Mouse (Mus musculus): ENCODE data around the gene B4galt3. TPM values are rescaled to one million over a fixed set of nuclear protein-coding genes. Genes with fewer than 3 reads are reported as not detected.

Gene B4galt3
- polyA plus RNA-seq, 1 experiment: 74.6 TPM

GRCm38 (mm10) chr1:171263666-171264461 is 6.3 kb upstream of the B4galt3 start:
- no peak for DNase-seq (ENCODE audit: low spot score)

- DNase-seq (ENCODE audit: low spot score): no peak
These were observed 4.0 kb upstream of the B4galt3 start for GRCm38 (mm10) chr1:171265971-171266744.

- no peak for DNase-seq (ENCODE audit: low spot score)
These were observed 1.8 kb upstream of the B4galt3 start for GRCm38 (mm10) chr1:171268341-171268740.

- no peak for DNase-seq (ENCODE audit: low spot score)
These were observed 409 bp downstream of the B4galt3 start for GRCm38 (mm10) chr1:171270573-171270900.

- no peak for DNase-seq (ENCODE audit: low spot score)
These were observed 1.1 kb downstream of the B4galt3 start for GRCm38 (mm10) chr1:171271196-171271595.

GRCm38 (mm10) chr1:171271622-171272021 is 1.5 kb downstream of the B4galt3 start:
- no peak for DNase-seq (ENCODE audit: low spot score)

- no peak for DNase-seq (ENCODE audit: low spot score)
These were observed 2.0 kb downstream of the B4galt3 start for GRCm38 (mm10) chr1:171272086-171272485.

- DNase-seq (ENCODE audit: low spot score): no peak
These were observed 4.0 kb downstream of the B4galt3 start for GRCm38 (mm10) chr1:171274171-171274570.

GRCm38 (mm10) chr1:171275144-171275734 is 5.1 kb downstream of the B4galt3 start:
- DNase-seq (ENCODE audit: low spot score): no peak

GRCm38 (mm10) chr1:171276110-171276748 is 6.1 kb downstream of the B4galt3 start:
- peak; percentile 24 for DNase-seq (ENCODE audit: low spot score)

- peak; percentile 19 for DNase-seq (ENCODE audit: low spot score)
These were observed 7.6 kb downstream of the B4galt3 start for GRCm38 (mm10) chr1:171277736-171278135.

GRCm38 (mm10) chr1:171278436-171278835 is 8.3 kb downstream of the B4galt3 start:
- DNase-seq (ENCODE audit: low spot score): no peak

GRCm38 (mm10) chr1:171279012-171279705 is 9.0 kb downstream of the B4galt3 start:
- DNase-seq (ENCODE audit: low spot score): peak; percentile 16

GRCm38 (mm10) chr1:171279721-171280120 is 9.6 kb downstream of the B4galt3 start:
- no peak for DNase-seq (ENCODE audit: low spot score)

- peak; percentile 23 for DNase-seq (ENCODE audit: low spot score)
These were observed 10.3 kb downstream of the B4galt3 start for GRCm38 (mm10) chr1:171280250-171280915.

GRCm38 (mm10) chr1:171280916-171281527 is 10.9 kb downstream of the B4galt3 start, which contains the start of gene Ppox:
Ppox (minus strand) TSS chr1:171281186.
- peak; percentile 78 for DNase-seq (ENCODE audit: low spot score)

- DNase-seq (ENCODE audit: low spot score): no peak
These were observed 11.4 kb downstream of the B4galt3 start for GRCm38 (mm10) chr1:171281528-171281923.

GRCm38 (mm10) chr1:171282086-171282805 is 12.1 kb downstream of the B4galt3 start:
- DNase-seq (ENCODE audit: low spot score): no peak

All from urinary bladder, adult 2 months (tissue).